8 mouse cellular contexts compared by ENCODE assay signal in genomic region chr17:35236390-35236746, GRCm38 (mm10). TPM values are rescaled to one million over a fixed set of nuclear protein-coding genes. Genes with fewer than 3 reads are reported as not detected.
DNase-seq lines count a peak whose midpoint lies in the region; ATAC-seq lines count a peak whose summit lies in the region.

No protein-coding gene starts in this region.

- H3K36me3 ChIP-seq in intestine, embryonic 15.5 days, result peaks cover under 1% of the 10 kb centered on the region; the same call in 1 of the 2 replicates

- 1% methylated on average over 18 of the region's 18 CpGs for WGBS in intestine, embryonic 15.5 days

- no peaks in the 10 kb centered on the region for H3K27me3 ChIP-seq in intestine, embryonic 15.5 days (replicated peaks)

- peak; percentile 61 for ATAC-seq in intestine, embryonic 15.5 days
- ATAC-seq in megakaryocyte-erythroid progenitor cell, adult 5-6 weeks (replicated peaks; ENCODE audit: low FRiP score, low TSS enrichment, poor library complexity, severe bottlenecking), result peak; percentile 74

- peaks cover 34% of the 10 kb centered on the region for H3K4me1 ChIP-seq in intestine, embryonic 15.5 days (replicated peaks)

- peak overlapping the region; percentile 88 for H3K4me2 ChIP-seq in intestine, embryonic 15.5 days (replicated peaks)

- H3K4me3 ChIP-seq in intestine, embryonic 15.5 days (replicated peaks), result peak overlapping the region; percentile 57

- no peaks in the 10 kb centered on the region for H3K9me3 ChIP-seq in intestine, embryonic 15.5 days

- intact Hi-C loops in gastrocnemius, postnatal 36 days (cut with DNase I), result no loop called here
- intact Hi-C loops in left cerebral cortex, postnatal 14 days (cut with DNase I), result loop anchor here (5.0 to 10.0 kb wide), 3 partner anchors 114 to 632 kb away; partner anchors contain the start of genes Agpat1, Csnk2b, Gpank1 and Rnf5

- DNase-seq in adrenal gland, adult 8-10 months, result peak; percentile 92
- peak; percentile 88 for DNase-seq in embryo, embryonic 11.5 days (ENCODE audit: low read depth, low spot score)
- peak; percentile 97 to 99 for DNase-seq in gastrocnemius, postnatal 36 days
- DNase-seq in left cerebral cortex, postnatal 14 days (ENCODE audit: low spot score in 2 of 2), result peak; percentile 99 to 100
- DNase-seq in right cerebral cortex, postnatal 14 days, result peak; percentile 99
- DNase-seq in urinary bladder, postnatal 25 days (ENCODE audit: low spot score), result peak; percentile 98

- H3K9ac ChIP-seq in intestine, embryonic 15.5 days, result peak overlapping the region; percentile 86

- peak overlapping the region; percentile 98 for H3K27ac ChIP-seq in intestine, embryonic 15.5 days

RNA-seq across cellular contexts. Expression of gene Nfkbil1, which starts 0.8 kb away (rescaled TPM):
- total RNA-seq in adrenal gland, adult 8-10 months (2022), result 10 to 100 TPM; 17.4 to 20.2 (median 19.8) TPM
- 1 to 10 TPM; 5.5 to 8.7 TPM for total RNA-seq in gastrocnemius, postnatal 36 days (2021)
- polyA plus RNA-seq in intestine, embryonic 15.5 days (2015; fragmentation: Nextera tagmentation; extraction: Ambion mirVana), result 9.9 and 11.0 TPM in 2 replicates
- total RNA-seq in left cerebral cortex, postnatal 14 days (2021), result 10 to 100 TPM; 12.2 to 14.3 TPM
- 8.8 and 10.1 TPM in 2 replicates for total RNA-seq in megakaryocyte-erythroid progenitor cell, adult 5-6 weeks (2014; fragmentation: Nextera tagmentation)
- 3.5 and 10.1 TPM in 2 replicates for total RNA-seq in megakaryocyte-erythroid progenitor cell, adult 5-6 weeks (2017)

RNA-seq across cellular contexts. Expression of gene Atp6v1g2, which starts 2.9 kb away (rescaled TPM):
- total RNA-seq in adrenal gland, adult 8-10 months (2022), result 10 to 100 TPM in 1 of 4 experiments, 1 to 10 TPM in 3; 5.5 to 12.1 (median 7.4) TPM
- total RNA-seq in gastrocnemius, postnatal 36 days (2021), result 1 to 10 TPM; 1.7 to 2.4 TPM
- polyA plus RNA-seq in intestine, embryonic 15.5 days (2015; fragmentation: Nextera tagmentation; extraction: Ambion mirVana), result 4.1 and 4.3 TPM in 2 replicates
- 100 to 1,000 TPM; 454 to 455 TPM for total RNA-seq in left cerebral cortex, postnatal 14 days (2021)
- 4.5 and 8.0 TPM in 2 replicates for total RNA-seq in megakaryocyte-erythroid progenitor cell, adult 5-6 weeks (2014; fragmentation: Nextera tagmentation)
- 0.99 and 2.2 TPM in 2 replicates for total RNA-seq in megakaryocyte-erythroid progenitor cell, adult 5-6 weeks (2017)

RNA-seq across cellular contexts. Expression of gene Ddx39b, which starts 5.2 kb away (rescaled TPM):
- total RNA-seq in adrenal gland, adult 8-10 months (2022), result 100 to 1,000 TPM; 181 to 239 (median 202) TPM
- 10 to 100 TPM; 67.7 to 83.0 TPM for total RNA-seq in gastrocnemius, postnatal 36 days (2021)
- polyA plus RNA-seq in intestine, embryonic 15.5 days (2015; fragmentation: Nextera tagmentation; extraction: Ambion mirVana), result 382 and 388 TPM in 2 replicates
- total RNA-seq in left cerebral cortex, postnatal 14 days (2021), result 100 to 1,000 TPM; 221 to 230 TPM
- 488 and 550 TPM in 2 replicates for total RNA-seq in megakaryocyte-erythroid progenitor cell, adult 5-6 weeks (2014; fragmentation: Nextera tagmentation)
- total RNA-seq in megakaryocyte-erythroid progenitor cell, adult 5-6 weeks (2017), result 211 and 221 TPM in 2 replicates

RNA-seq across cellular contexts. Expression of gene Gm16181, which starts 15.7 kb away (rescaled TPM):
- total RNA-seq in adrenal gland, adult 8-10 months (2022), result not detected
- not detected for total RNA-seq in gastrocnemius, postnatal 36 days (2021)
- polyA plus RNA-seq in intestine, embryonic 15.5 days (2015; fragmentation: Nextera tagmentation; extraction: Ambion mirVana), result 0.59 and 0.81 TPM in 2 replicates
- total RNA-seq in left cerebral cortex, postnatal 14 days (2021), result not detected
- not detected in 2 replicates for total RNA-seq in megakaryocyte-erythroid progenitor cell, adult 5-6 weeks (2014; fragmentation: Nextera tagmentation)
- total RNA-seq in megakaryocyte-erythroid progenitor cell, adult 5-6 weeks (2017), result not detected in 2 replicates

RNA-seq across cellular contexts. Expression of gene H2-D1, which starts 26.2 kb away (rescaled TPM):
- 100 to 1,000 TPM; 209 to 349 (median 279) TPM for total RNA-seq in adrenal gland, adult 8-10 months (2022)
- 10 to 100 TPM; 28.2 to 39.1 TPM for total RNA-seq in gastrocnemius, postnatal 36 days (2021)
- 148 and 190 TPM in 2 replicates for polyA plus RNA-seq in intestine, embryonic 15.5 days (2015; fragmentation: Nextera tagmentation; extraction: Ambion mirVana)
- 10 to 100 TPM; 18.1 to 18.5 TPM for total RNA-seq in left cerebral cortex, postnatal 14 days (2021)
- 237 and 344 TPM in 2 replicates for total RNA-seq in megakaryocyte-erythroid progenitor cell, adult 5-6 weeks (2014; fragmentation: Nextera tagmentation)
- 289 and 334 TPM in 2 replicates for total RNA-seq in megakaryocyte-erythroid progenitor cell, adult 5-6 weeks (2017)

Comparison
In these comparisons a context has a peak if more than half of its experiments do, and no peak if none do; other contexts are left out.
1. Peak in every context shown above with its lines: DNase-seq, ATAC-seq, H3K4me3 ChIP-seq and H3K27ac ChIP-seq.
2. RNA of gene Atp6v1g2, which starts 2.9 kb away (total RNA-seq): 454 to 455 TPM in left cerebral cortex, postnatal 14 days; 5.5 to 12.1 TPM in adrenal gland, adult 8-10 months, 0.99 to 8.0 TPM in megakaryocyte-erythroid progenitor cell, adult 5-6 weeks and 1.7 to 2.4 TPM in gastrocnemius, postnatal 36 days; every median in the first group is over 10 times any median in the second.